Mouse (Mus musculus): ENCODE measurements at regions not wholly inside any gene's neighbourhood (a gene's known extent, or its start where the extent isn't known, plus 50 kb on each side); places are given as distances from the start of the nearest gene placed in this dataset.
A peak's percentile ranks its signal among the peaks of the same experiment; 100 is the strongest.

- H3K36me3 ChIP-seq (ENCODE audit: control insufficient read depth, insufficient read depth) = no peaks in the 10 kb centered on the region
Observed at GRCm38 (mm10) chr12:12509164-12509937, 247.4 kb downstream of the Fam49a start.

DNA sequence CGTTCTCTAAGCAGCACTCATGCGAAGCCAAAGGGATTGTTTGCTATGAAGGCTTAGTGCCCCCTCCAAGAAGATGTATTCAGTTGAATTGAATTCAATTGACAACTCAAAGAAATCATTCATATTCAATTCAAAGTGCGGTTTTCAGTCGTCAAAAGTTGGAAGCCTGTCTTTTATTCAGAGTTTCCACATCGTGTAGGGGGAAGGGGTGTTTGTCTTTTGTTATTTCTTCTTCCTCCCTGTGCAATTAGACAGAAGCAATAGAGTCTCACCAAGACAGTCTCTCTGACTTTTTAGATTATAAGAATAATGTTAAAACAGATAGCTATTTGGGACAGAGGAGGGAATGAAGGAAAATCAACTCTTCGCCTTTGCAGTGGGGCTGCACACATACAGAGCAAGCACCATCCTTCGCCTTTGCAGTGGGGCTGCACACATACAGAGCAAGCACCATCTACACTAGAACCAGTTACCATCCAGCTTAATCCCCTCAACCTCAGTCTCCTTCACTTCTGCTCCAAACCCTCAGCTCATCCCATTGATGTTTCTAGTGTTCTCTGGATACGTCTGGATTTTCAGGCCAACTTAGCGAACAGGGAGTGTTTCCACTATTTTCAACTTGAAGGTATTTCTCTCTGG, 246.7 kb downstream of the Fam49a start:
- no peak overlapping the region for H3K4me3 ChIP-seq (ENCODE audit: low read depth, low read length)
- no peak for ATAC-seq
- peak overlapping the region; percentile 37; the same call in 1 of the 2 replicates for H3K4me2 ChIP-seq (replicated peaks; ENCODE audit: low read depth)
- H3K36me3 ChIP-seq (ENCODE audit: control insufficient read depth, insufficient read depth) = no peaks in the 10 kb centered on the region
- no peak overlapping the region for H3K27ac ChIP-seq (ENCODE audit: low read depth, low read length)
- no peaks in the 10 kb centered on the region for H3K9me3 ChIP-seq (ENCODE audit: control insufficient read depth)
- no peak for TF ChIP-seq CTCF (IDR thresholded peaks at IDR 0.05; ENCODE audit: low read depth)
- 59% methylated on average over 9 of the region's 9 CpGs for WGBS
- no peaks in the 10 kb centered on the region for H3K27me3 ChIP-seq (replicated peaks; ENCODE audit: control insufficient read depth, insufficient read depth, low read length)
- no peaks in the 10 kb centered on the region for H3K4me1 ChIP-seq (replicated peaks; ENCODE audit: control insufficient read depth, insufficient read depth, low read length)
- no peak overlapping the region for H3K9ac ChIP-seq (ENCODE audit: low read depth, low read length)

More at GRCm38 (mm10) chr12:12509164-12509937, 247.4 kb downstream of the Fam49a start:
- H3K4me1 ChIP-seq (replicated peaks; ENCODE audit: control insufficient read depth, insufficient read depth, low read length) = no peaks in the 10 kb centered on the region
- ATAC-seq = peak; percentile 92
- H3K4me2 ChIP-seq (replicated peaks; ENCODE audit: low read depth) = peak overlapping the region; percentile 37
- no peak overlapping the region for H3K4me3 ChIP-seq (ENCODE audit: low read depth, low read length)
- H3K27me3 ChIP-seq (replicated peaks; ENCODE audit: control insufficient read depth, insufficient read depth, low read length) = no peaks in the 10 kb centered on the region
- 0 out of 2 replicates have a peak overlapping the region, but pooled peaks have one; percentile 41 for H3K27ac ChIP-seq (ENCODE audit: low read depth, low read length)
- TF ChIP-seq CTCF (IDR thresholded peaks at IDR 0.05; ENCODE audit: low read depth) = no peak
- H3K9ac ChIP-seq (ENCODE audit: low read depth, low read length) = no peak overlapping the region
- whole genome bisulfite sequencing = 17% methylated on average over 9 of the region's 9 CpGs
- no peaks in the 10 kb centered on the region for H3K9me3 ChIP-seq (ENCODE audit: control insufficient read depth)

DNA sequence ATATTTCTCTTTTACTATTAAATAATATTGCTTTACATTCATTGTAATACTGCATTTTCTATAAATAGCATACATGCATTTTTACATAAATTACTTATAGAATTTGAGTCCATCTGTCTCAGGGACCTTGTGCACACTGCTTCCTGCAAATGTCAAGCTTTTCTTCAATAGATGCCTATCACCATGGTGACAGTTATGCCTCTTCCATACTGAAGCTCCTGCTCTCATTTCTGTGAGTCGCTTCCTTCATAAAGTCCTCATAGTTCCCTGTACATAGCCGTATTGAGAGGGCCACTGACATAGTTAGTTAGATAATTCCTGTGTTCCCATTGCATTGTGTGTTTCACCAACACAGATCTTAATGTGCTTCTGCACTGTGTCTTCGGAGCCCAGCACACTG, 244.7 kb downstream of the Fam49a start:
- ATAC-seq = no peak
- Histone ChIP-seq H3K9ac (ENCODE audit: low read depth, low read length) (no peak overlapping the region), H3K9me3 (ENCODE audit: control insufficient read depth) (no peaks in the 10 kb centered on the region), H3K36me3 (ENCODE audit: control insufficient read depth, insufficient read depth) (no peaks in the 10 kb centered on the region), H3K4me1 (replicated peaks; ENCODE audit: control insufficient read depth, insufficient read depth, low read length) (no peaks in the 10 kb centered on the region), H3K4me2 (replicated peaks; ENCODE audit: low read depth) (no peak overlapping the region), H3K27ac (ENCODE audit: low read depth, low read length) (no peak overlapping the region), H3K27me3 (replicated peaks; ENCODE audit: control insufficient read depth, insufficient read depth, low read length) (no peaks in the 10 kb centered on the region), H3K4me3 (ENCODE audit: low read depth, low read length) (no peak overlapping the region)
- TF ChIP-seq CTCF (IDR thresholded peaks at IDR 0.05; ENCODE audit: low read depth) = no peak
- WGBS = 91% methylated on average over 3 of the region's 3 CpGs

DNA sequence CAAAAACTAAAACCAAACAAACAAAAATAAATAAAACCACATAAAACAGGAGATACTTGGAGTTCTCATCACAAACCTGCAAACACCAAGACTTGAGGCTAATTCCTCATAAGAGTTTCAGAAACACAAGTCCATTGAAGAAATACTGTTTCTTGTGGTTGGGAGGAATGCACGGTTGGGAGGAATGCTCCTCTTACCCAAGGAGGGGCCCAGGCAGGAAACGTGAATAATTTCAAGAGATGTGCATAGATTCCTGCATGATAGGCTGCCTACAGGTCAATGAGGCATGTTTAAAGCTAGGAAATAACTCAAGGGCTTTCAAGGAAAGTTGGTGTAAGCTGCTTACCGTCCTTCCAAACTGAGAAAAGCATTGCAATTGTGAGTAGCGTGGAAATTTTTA, 243.7 kb downstream of the Fam49a start:
- ATAC-seq = no peak
- Histone ChIP-seq H3K9ac (ENCODE audit: low read depth, low read length) (no peak overlapping the region), H3K4me2 (replicated peaks; ENCODE audit: low read depth) (no peak overlapping the region), H3K9me3 (ENCODE audit: control insufficient read depth) (no peaks in the 10 kb centered on the region), H3K27ac (ENCODE audit: low read depth, low read length) (no peak overlapping the region), H3K36me3 (ENCODE audit: control insufficient read depth, insufficient read depth) (no peaks in the 10 kb centered on the region), H3K4me1 (replicated peaks; ENCODE audit: control insufficient read depth, insufficient read depth, low read length) (no peaks in the 10 kb centered on the region), H3K27me3 (replicated peaks; ENCODE audit: control insufficient read depth, insufficient read depth, low read length) (no peaks in the 10 kb centered on the region), H3K4me3 (ENCODE audit: low read depth, low read length) (no peak overlapping the region)
- no peak for TF ChIP-seq CTCF (IDR thresholded peaks at IDR 0.05; ENCODE audit: low read depth)
- 75% methylated on average over 4 of the region's 4 CpGs for WGBS

DNA sequence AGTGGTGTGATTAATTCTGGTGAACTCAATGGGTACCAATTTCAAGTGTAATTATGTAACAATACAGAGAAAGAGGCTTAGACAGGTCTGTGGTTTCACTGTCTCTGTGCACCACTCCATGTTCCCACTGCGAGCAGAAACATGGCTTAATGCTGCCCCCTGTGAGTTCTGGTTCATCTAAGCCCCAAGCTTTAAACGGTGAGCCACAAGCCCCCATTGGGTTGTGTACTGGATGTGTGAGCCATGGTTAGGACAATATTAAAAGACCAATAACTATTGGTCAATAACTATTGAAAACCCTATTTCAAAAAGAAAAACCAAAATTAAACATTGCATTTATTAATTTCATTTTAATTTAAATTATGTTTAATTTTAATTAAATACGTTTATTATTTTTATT, 238.0 kb downstream of the Fam49a start:
- Histone ChIP-seq H3K27ac (ENCODE audit: low read depth, low read length) (no peak overlapping the region), H3K27me3 (replicated peaks; ENCODE audit: control insufficient read depth, insufficient read depth, low read length) (no peaks in the 10 kb centered on the region), H3K9ac (ENCODE audit: low read depth, low read length) (no peak overlapping the region), H3K4me1 (replicated peaks; ENCODE audit: control insufficient read depth, insufficient read depth, low read length) (no peaks in the 10 kb centered on the region), H3K36me3 (ENCODE audit: control insufficient read depth, insufficient read depth) (no peaks in the 10 kb centered on the region), H3K4me3 (ENCODE audit: low read depth, low read length) (no peak overlapping the region), H3K4me2 (replicated peaks; ENCODE audit: low read depth) (no peak overlapping the region), H3K9me3 (ENCODE audit: control insufficient read depth) (no peaks in the 10 kb centered on the region)
- ATAC-seq = no peak
- WGBS = 77% methylated on average over 3 of the region's 3 CpGs
- TF ChIP-seq CTCF (IDR thresholded peaks at IDR 0.05; ENCODE audit: low read depth) = no peak

DNA sequence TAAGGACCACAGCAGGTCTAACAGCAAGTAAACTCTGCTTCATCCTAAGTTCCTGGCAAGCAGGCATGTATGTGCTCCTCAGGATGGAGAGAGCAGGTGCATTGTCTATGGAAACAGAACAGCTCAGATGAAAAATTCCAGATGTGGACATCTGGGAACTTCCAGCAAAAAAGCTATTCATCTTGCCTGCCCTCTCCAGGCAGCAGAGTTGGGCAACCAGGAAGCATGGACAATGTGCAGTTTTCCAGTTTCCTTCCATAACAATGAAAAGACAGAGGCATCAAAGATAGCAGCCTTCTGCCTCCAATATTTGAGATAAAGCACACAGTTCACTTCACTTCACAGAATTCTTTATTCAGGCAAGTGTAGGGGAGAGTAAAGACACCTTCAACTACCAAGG, 236.7 kb downstream of the Fam49a start:
- H3K4me3 ChIP-seq (ENCODE audit: low read depth, low read length) = no peak overlapping the region
- no peaks in the 10 kb centered on the region for H3K36me3 ChIP-seq (ENCODE audit: control insufficient read depth, insufficient read depth)
- H3K9ac ChIP-seq (ENCODE audit: low read depth, low read length) = no peak overlapping the region
- H3K4me1 ChIP-seq (replicated peaks; ENCODE audit: control insufficient read depth, insufficient read depth, low read length) = no peaks in the 10 kb centered on the region
- ATAC-seq = no peak
- H3K27ac ChIP-seq (ENCODE audit: low read depth, low read length) = no peak overlapping the region
- H3K4me2 ChIP-seq (replicated peaks; ENCODE audit: low read depth) = no peak overlapping the region
- H3K9me3 ChIP-seq (ENCODE audit: control insufficient read depth) = no peaks in the 10 kb centered on the region
- no peaks in the 10 kb centered on the region for H3K27me3 ChIP-seq (replicated peaks; ENCODE audit: control insufficient read depth, insufficient read depth, low read length)
- TF ChIP-seq CTCF (IDR thresholded peaks at IDR 0.05; ENCODE audit: low read depth) = no peak

Data from intestine, postnatal 0 days (tissue).